Mouse (Mus musculus): Measurements from ENCODE around the gene Gm9837.

- TF ChIP-seq CTCF (IDR thresholded peaks at IDR 0.05; ENCODE audit: low read depth, low read length) (peak; percentile 35; the same call in 1 of the 2 replicates), POLR2A (IDR thresholded peaks at IDR 0.05; ENCODE audit: borderline replicate concordance, low read depth, low read length) (no peak)
These were observed 15.4 kb upstream of the Gm9837 start for GRCm38 (mm10) chr11:53485719-53486118.

All from bone marrow macrophage, adult 2 months (primary cell).